Mouse (Mus musculus): ENCODE results near the gene Wars.

DNA sequence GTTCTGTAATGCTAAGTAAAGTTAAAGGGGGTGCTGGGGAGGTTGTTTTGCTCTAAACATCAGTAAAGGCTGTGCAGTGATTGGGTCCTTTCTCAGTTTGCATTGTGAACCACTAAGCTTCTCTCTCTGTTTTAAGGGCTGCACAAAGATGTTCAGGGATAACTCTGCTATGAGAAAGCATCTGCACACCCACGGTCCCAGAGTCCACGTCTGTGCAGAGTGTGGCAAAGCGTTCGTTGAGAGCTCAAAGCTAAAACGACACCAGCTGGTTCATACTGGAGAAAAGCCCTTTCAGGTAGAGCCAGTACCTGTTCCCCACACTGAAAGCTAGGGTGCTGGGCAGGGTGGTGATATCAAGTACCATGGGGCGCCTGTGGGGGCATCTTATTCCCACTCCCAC is 79.5 kb downstream of the Wars start:
- no peak for TF ChIP-seq CTCF (IDR thresholded peaks at IDR 0.05; ENCODE audit: low read depth)
- no peak for TF ChIP-seq EP300 (IDR thresholded peaks at IDR 0.05; ENCODE audit: low read depth)
